Mouse (Mus musculus): Measurements from ENCODE around the gene Socs7. TPM values are rescaled to one million over a fixed set of nuclear protein-coding genes. Genes with fewer than 3 reads are reported as not detected.
"Not testable (repeated sequence)": the region's sequence is repeated elsewhere in the genome, so short reads cannot be mapped to it uniquely, and the experiment has no call there.

Socs7 gene
- polyA plus RNA-seq (2015; fragmentation: Nextera tagmentation; extraction: Ambion mirVana): 7.3 and 8.1 TPM in 2 replicates

- Histone ChIP-seq H3K36me3 (ENCODE audit: control insufficient read depth, insufficient read depth, low read length) (no peaks in the 10 kb centered on the region), H3K4me1 (ENCODE audit: control insufficient read depth, insufficient read depth, low read depth, low read length) (peaks cover 24% of the 10 kb centered on the region), H3K27me3 (replicated peaks; ENCODE audit: control insufficient read depth, insufficient read depth, low read length) (no peaks in the 10 kb centered on the region), H3K27ac (ENCODE audit: low read depth, low read length) (peak within 1 kb of the TSS; percentile 89), H3K4me3 (ENCODE audit: low read length) (peak within 1 kb of the TSS; percentile 89), H3K9ac (ENCODE audit: low read depth, low read length) (peak within 1 kb of the TSS; percentile 86), H3K4me2 (ENCODE audit: low read length) (peak within 1 kb of the TSS; percentile 97), H3K9me3 (ENCODE audit: control insufficient read depth, low read length) (no peaks in the 10 kb centered on the region)
- ATAC-seq: peak; percentile 98
- WGBS: 1% methylated on average over 24 of the region's 81 CpGs
These were observed at the start of gene Socs7 for GRCm38 (mm10) chr11:97361948-97362648. Gene Socs7, plus strand, starts transcription at chr11:97362551.

GRCm38 (mm10) chr11:97312871-97313270, 49.5 kb upstream of the Socs7 start:
- H3K4me1 ChIP-seq (ENCODE audit: control insufficient read depth, insufficient read depth, low read depth, low read length): peaks cover 27% of the 10 kb centered on the region
- H3K27me3 ChIP-seq (replicated peaks; ENCODE audit: control insufficient read depth, insufficient read depth, low read length); ATAC-seq; H3K36me3 ChIP-seq (ENCODE audit: control insufficient read depth, insufficient read depth, low read length); H3K4me2 ChIP-seq (ENCODE audit: low read length); H3K4me3 ChIP-seq (ENCODE audit: low read length); H3K9ac ChIP-seq (ENCODE audit: low read depth, low read length); H3K9me3 ChIP-seq (ENCODE audit: control insufficient read depth, low read length); H3K27ac ChIP-seq (ENCODE audit: low read depth, low read length): not testable (repeated sequence)
- 85% methylated on average over 1 of the region's 1 CpGs for WGBS

GRCm38 (mm10) chr11:97314110-97314509, 48.2 kb upstream of the Socs7 start:
- Histone ChIP-seq H3K4me3 (ENCODE audit: low read length) (no peak overlapping the region), H3K36me3 (ENCODE audit: control insufficient read depth, insufficient read depth, low read length) (no peaks in the 10 kb centered on the region), H3K4me1 (ENCODE audit: control insufficient read depth, insufficient read depth, low read depth, low read length) (peaks cover 27% of the 10 kb centered on the region), H3K9ac (ENCODE audit: low read depth, low read length) (no peak overlapping the region), H3K9me3 (ENCODE audit: control insufficient read depth, low read length) (no peaks in the 10 kb centered on the region), H3K27me3 (replicated peaks; ENCODE audit: control insufficient read depth, insufficient read depth, low read length) (no peaks in the 10 kb centered on the region), H3K4me2 (ENCODE audit: low read length) (no peak overlapping the region), H3K27ac (ENCODE audit: low read depth, low read length) (no peak overlapping the region)
- ATAC-seq: no peak
- WGBS: 93% methylated on average over 3 of the region's 3 CpGs

GRCm38 (mm10) chr11:97314751-97315503, 47.4 kb upstream of the Socs7 start:
- H3K4me2 ChIP-seq (ENCODE audit: low read length): peak overlapping the region; percentile 58
- 50% methylated on average over 8 of the region's 8 CpGs for WGBS
- no peaks in the 10 kb centered on the region for H3K36me3 ChIP-seq (ENCODE audit: control insufficient read depth, insufficient read depth, low read length)
- H3K9ac ChIP-seq (ENCODE audit: low read depth, low read length): peak overlapping the region; percentile 27; the same call in 1 of the 2 replicates
- H3K4me1 ChIP-seq (ENCODE audit: control insufficient read depth, insufficient read depth, low read depth, low read length): peaks cover 19% of the 10 kb centered on the region
- peak overlapping the region; percentile 67 for H3K27ac ChIP-seq (ENCODE audit: low read depth, low read length)
- H3K9me3 ChIP-seq (ENCODE audit: control insufficient read depth, low read length): no peaks in the 10 kb centered on the region
- H3K27me3 ChIP-seq (replicated peaks; ENCODE audit: control insufficient read depth, insufficient read depth, low read length): no peaks in the 10 kb centered on the region
- H3K4me3 ChIP-seq (ENCODE audit: low read length): peak overlapping the region; percentile 56
- ATAC-seq: no peak

GRCm38 (mm10) chr11:97315504-97316503, 46.5 kb upstream of the Socs7 start, which contains the start of gene Mrpl45:
Gene Mrpl45, plus strand, starts transcription at chr11:97315716.
- H3K9me3 ChIP-seq (ENCODE audit: control insufficient read depth, low read length): no peaks in the 10 kb centered on the region
- ATAC-seq: peak; percentile 96
- peaks cover 13% of the 10 kb centered on the region for H3K4me1 ChIP-seq (ENCODE audit: control insufficient read depth, insufficient read depth, low read depth, low read length)
- peak within 1 kb of the TSS; percentile 60 for H3K9ac ChIP-seq (ENCODE audit: low read depth, low read length)
- WGBS: under 1% methylated on average over 50 of the region's 50 CpGs
- no peaks in the 10 kb centered on the region for H3K27me3 ChIP-seq (replicated peaks; ENCODE audit: control insufficient read depth, insufficient read depth, low read length)
- peak within 1 kb of the TSS; percentile 56 for H3K4me3 ChIP-seq (ENCODE audit: low read length)
- peak within 1 kb of the TSS; percentile 58 for H3K4me2 ChIP-seq (ENCODE audit: low read length)
- H3K27ac ChIP-seq (ENCODE audit: low read depth, low read length): peak within 1 kb of the TSS; percentile 67
- H3K36me3 ChIP-seq (ENCODE audit: control insufficient read depth, insufficient read depth, low read length): no peaks in the 10 kb centered on the region

GRCm38 (mm10) chr11:97321197-97321596, 41.2 kb upstream of the Socs7 start:
- no peak for ATAC-seq
- no peak overlapping the region for H3K27ac ChIP-seq (ENCODE audit: low read depth, low read length)
- no peak overlapping the region for H3K4me2 ChIP-seq (ENCODE audit: low read length)
- 94% methylated on average over 8 of the region's 8 CpGs for WGBS
- H3K9ac ChIP-seq (ENCODE audit: low read depth, low read length): no peak overlapping the region
- H3K27me3 ChIP-seq (replicated peaks; ENCODE audit: control insufficient read depth, insufficient read depth, low read length): no peaks in the 10 kb centered on the region
- H3K9me3 ChIP-seq (ENCODE audit: control insufficient read depth, low read length): no peaks in the 10 kb centered on the region
- H3K4me1 ChIP-seq (ENCODE audit: control insufficient read depth, insufficient read depth, low read depth, low read length): peaks cover 6% of the 10 kb centered on the region
- H3K4me3 ChIP-seq (ENCODE audit: low read length): no peak overlapping the region
- peaks cover 12% of the 10 kb centered on the region for H3K36me3 ChIP-seq (ENCODE audit: control insufficient read depth, insufficient read depth, low read length)

GRCm38 (mm10) chr11:97321894-97322600, 40.3 kb upstream of the Socs7 start:
- not testable (repeated sequence) for H3K4me1 ChIP-seq (ENCODE audit: control insufficient read depth, insufficient read depth, low read depth, low read length); ATAC-seq; H3K27ac ChIP-seq (ENCODE audit: low read depth, low read length); H3K9ac ChIP-seq (ENCODE audit: low read depth, low read length); H3K9me3 ChIP-seq (ENCODE audit: control insufficient read depth, low read length); H3K4me2 ChIP-seq (ENCODE audit: low read length); H3K27me3 ChIP-seq (replicated peaks; ENCODE audit: control insufficient read depth, insufficient read depth, low read length); H3K4me3 ChIP-seq (ENCODE audit: low read length)
- WGBS: 77% methylated on average over 8 of the region's 8 CpGs
- H3K36me3 ChIP-seq (ENCODE audit: control insufficient read depth, insufficient read depth, low read length): peaks cover 19% of the 10 kb centered on the region

- Histone ChIP-seq H3K4me1 (ENCODE audit: control insufficient read depth, insufficient read depth, low read depth, low read length) (no peaks in the 10 kb centered on the region), H3K9ac (ENCODE audit: low read depth, low read length) (no peak overlapping the region), H3K4me2 (ENCODE audit: low read length) (no peak overlapping the region), H3K36me3 (ENCODE audit: control insufficient read depth, insufficient read depth, low read length) (peaks cover 30% of the 10 kb centered on the region), H3K4me3 (ENCODE audit: low read length) (no peak overlapping the region), H3K27me3 (replicated peaks; ENCODE audit: control insufficient read depth, insufficient read depth, low read length) (no peaks in the 10 kb centered on the region), H3K27ac (ENCODE audit: low read depth, low read length) (no peak overlapping the region), H3K9me3 (ENCODE audit: control insufficient read depth, low read length) (no peaks in the 10 kb centered on the region)
- 65% methylated on average over 1 of the region's 1 CpGs for WGBS
- no peak for ATAC-seq
These were observed 37.1 kb upstream of the Socs7 start for GRCm38 (mm10) chr11:97325224-97325623.

All from hindbrain, embryonic 16.5 days (tissue).